Mouse (Mus musculus) MEL (cell line): ENCODE measurements at regions not wholly inside any gene's neighbourhood (a gene's known extent, or its start where the extent isn't known, plus 50 kb on each side); places are given as distances from the start of the nearest gene placed in this dataset.

ENCODE experiments used
- CTCF ChIP-seq, 3 experiments: IDR thresholded peaks in 2 of 3; conservative IDR thresholded peaks in 1 of 3; 2 replicates each; pipeline ENCODE4 v1.5.1; 2011 to 2012; ENCODE audit warnings: low read length in 3 of 3, low read depth in 2 of 3, mild to moderate bottlenecking in 2 of 3, improper control_type of control experiment in 1 of 3, inconsistent platforms in 1 of 3, mixed read lengths in 1 of 3, moderate library complexity in 1 of 3; ENCODE audit not compliant: control insufficient read depth in 1 of 3, insufficient read depth in 1 of 3, poor library complexity in 1 of 3, severe bottlenecking in 1 of 3
- POLR2A ChIP-seq, 2 experiments: IDR thresholded peaks; 2 replicates each; pipeline ENCODE4 v1.6.1; 2011 to 2012; ENCODE audit warnings: low read length in 2 of 2, mild to moderate bottlenecking in 2 of 2, control low read depth in 1 of 2, improper control_type of control experiment in 1 of 2, low read depth in 1 of 2, moderate library complexity in 1 of 2; ENCODE audit not compliant: control insufficient read depth in 1 of 2, insufficient read depth in 1 of 2, poor library complexity in 1 of 2

GRCm38 (mm10) chr3:119503471-119503972 is 280.7 kb downstream of the Ptbp2 start:
- TF ChIP-seq POLR2A (IDR thresholded peaks at IDR 0.05; ENCODE audit: control insufficient read depth in 1 of 2, insufficient read depth in 1 of 2, low read depth in 1 of 2, low read length in 2 of 2, poor library complexity in 1 of 2) (no peak), CTCF (IDR thresholded peaks at IDR 0.05 in 2 of 3, conservative IDR thresholded peaks at IDR 0.05 in 1 of 3; ENCODE audit: control insufficient read depth in 1 of 3, insufficient read depth in 1 of 3, low read depth in 2 of 3, low read length in 3 of 3, poor library complexity in 1 of 3, severe bottlenecking in 1 of 3) (no peak)
